ENCODE assay signal across 7 mouse cellular contexts in the genomic region with DNA sequence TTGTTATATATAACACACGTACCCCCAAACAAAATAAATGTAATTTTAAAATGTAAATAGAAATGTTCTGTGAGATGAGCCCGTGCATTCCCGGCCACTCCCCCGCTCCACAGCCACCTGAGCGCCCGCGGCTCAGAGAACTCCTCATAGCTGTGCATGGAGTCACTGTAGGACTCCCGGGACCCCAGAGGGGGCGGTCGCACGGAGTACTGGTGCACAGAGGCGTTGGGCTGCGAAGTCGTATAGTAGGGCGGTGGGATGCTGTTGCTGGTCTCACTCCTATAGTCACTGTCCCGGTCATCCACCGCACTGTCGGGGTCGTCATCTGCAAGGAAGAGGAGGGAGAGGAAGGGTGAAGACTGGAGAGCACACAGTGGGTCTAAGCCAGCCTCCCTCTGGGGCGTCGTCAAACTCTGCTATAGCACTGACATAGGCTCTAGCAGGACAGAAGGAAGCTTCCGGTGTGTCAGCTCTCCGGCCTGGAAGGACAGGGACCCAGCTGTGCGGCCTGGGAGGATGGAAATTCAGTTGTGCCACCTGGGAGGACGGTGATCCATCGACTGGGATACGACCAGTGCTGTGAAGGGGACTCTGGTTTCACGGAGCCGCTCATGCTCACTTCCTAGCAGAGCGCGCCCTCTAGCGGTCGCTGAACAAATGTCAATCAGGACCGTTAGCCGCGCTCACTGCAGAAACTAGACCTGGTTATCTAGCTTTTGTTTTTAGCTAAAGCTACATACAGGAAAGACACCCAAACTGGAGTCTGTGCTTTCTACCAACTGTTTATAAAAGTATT. TPM values are rescaled to one million over a fixed set of nuclear protein-coding genes. Genes with fewer than 3 reads are reported as not detected.
DNase-seq lines count a peak whose midpoint lies in the region; ATAC-seq and TF ChIP-seq lines count a peak whose summit lies in the region.

No protein-coding gene starts in this region.

- 0 out of 2 replicates have a peak, but pooled peaks have one; percentile 37 for ATAC-seq in limb, embryonic 11.5 days (ENCODE audit: insufficient number of reproducible peaks, low FRiP score, low TSS enrichment, low read depth)
- ATAC-seq in midbrain, embryonic 14.5 days (ENCODE audit: low FRiP score, low TSS enrichment): peak; percentile 62

- intact Hi-C loops in gastrocnemius, postnatal 36 days (cut with DNase I): loop anchor here (2.0 to 5.0 kb wide), 3 partner anchors 64 to 218 kb away; a partner anchor contains a TSS

- H3K4me2 ChIP-seq in limb, embryonic 11.5 days (ENCODE audit: low read depth, severe bottlenecking): no peak overlapping the region
- no peak overlapping the region for H3K4me2 ChIP-seq in midbrain, embryonic 14.5 days (ENCODE audit: low read length)

- H3K9me3 ChIP-seq in limb, embryonic 11.5 days (ENCODE audit: control insufficient read depth, low read length): no peaks in the 10 kb centered on the region
- no peaks in the 10 kb centered on the region for H3K9me3 ChIP-seq in midbrain, embryonic 14.5 days (ENCODE audit: control insufficient read depth, low read length)

- 8% methylated on average over 36 of the region's 36 CpGs for WGBS in limb, embryonic 11.5 days
- 6% methylated on average over 36 of the region's 36 CpGs for WGBS in midbrain, embryonic 14.5 days
- 13% methylated on average over 36 of the region's 36 CpGs for WGBS in small intestine, adult 2 months

- TF ChIP-seq POLR2A in small intestine, adult 2 months (IDR thresholded peaks at IDR 0.05; ENCODE audit: low read depth, low read length): no peak

- DNase-seq in adrenal gland, adult 8-10 months: peak; percentile 73
- peak; percentile 91 for DNase-seq in embryo, embryonic 11 days
- peak; percentile 68 to 80 for DNase-seq in gastrocnemius, postnatal 36 days
- DNase-seq in kidney, adult 11 months: peak; percentile 65
- DNase-seq in limb, embryonic 11.5 days (ENCODE audit: low spot score): peak; percentile 93
- DNase-seq in midbrain, embryonic 14.5 days: peak; percentile 96

- TF ChIP-seq CTCF in small intestine, adult 2 months (IDR thresholded peaks at IDR 0.05; ENCODE audit: extremely low read depth, insufficient read length, insufficient replicate concordance, low read depth, low read length): peak; percentile 95

- no peak overlapping the region for H3K9ac ChIP-seq in limb, embryonic 11.5 days (ENCODE audit: low read length)
- no peak overlapping the region for H3K9ac ChIP-seq in midbrain, embryonic 14.5 days (replicated peaks; ENCODE audit: low read length)

- no peaks in the 10 kb centered on the region for H3K36me3 ChIP-seq in limb, embryonic 11.5 days (ENCODE audit: control insufficient read depth, insufficient read depth, low read length)
- H3K36me3 ChIP-seq in midbrain, embryonic 14.5 days (ENCODE audit: control insufficient read depth, insufficient read depth, low read length): peaks cover 52% of the 10 kb centered on the region
- H3K36me3 ChIP-seq in small intestine, adult 2 months (ENCODE audit: control insufficient read depth, insufficient read depth, low read length): no peaks in the 10 kb centered on the region

- peaks cover 42% of the 10 kb centered on the region for H3K27me3 ChIP-seq in limb, embryonic 11.5 days (ENCODE audit: control insufficient read depth, insufficient read depth, low read length)
- peaks cover 33% of the 10 kb centered on the region for H3K27me3 ChIP-seq in midbrain, embryonic 14.5 days (ENCODE audit: control insufficient read depth, insufficient read depth, low read length)
- peaks cover 7% of the 10 kb centered on the region; the same call in 1 of the 2 replicates for H3K27me3 ChIP-seq in small intestine, adult 2 months (ENCODE audit: control insufficient read depth, insufficient read depth, low read length)

- no peaks in the 10 kb centered on the region for H3K4me1 ChIP-seq in limb, embryonic 11.5 days (ENCODE audit: control insufficient read depth, insufficient read depth, low read length)
- 0 out of 2 replicates have a peak, but pooled peaks cover 4% of the 10 kb centered on the region for H3K4me1 ChIP-seq in midbrain, embryonic 14.5 days (ENCODE audit: control insufficient read depth, insufficient read depth, low read length)
- H3K4me1 ChIP-seq in small intestine, adult 2 months (ENCODE audit: control insufficient read depth, insufficient read depth, insufficient read length, low read length): peaks cover 5% of the 10 kb centered on the region

- no peak overlapping the region for H3K4me3 ChIP-seq in limb, embryonic 11.5 days (ENCODE audit: low read depth, low read length)
- H3K4me3 ChIP-seq in midbrain, embryonic 14.5 days (replicated peaks; ENCODE audit: low read depth, low read length): no peak overlapping the region
- H3K4me3 ChIP-seq in small intestine, adult 2 months (ENCODE audit: low read depth, low read length): no peak overlapping the region

- H3K27ac ChIP-seq in limb, embryonic 11.5 days (replicated peaks; ENCODE audit: low read depth, low read length): no peak overlapping the region
- no peak overlapping the region for H3K27ac ChIP-seq in midbrain, embryonic 14.5 days (replicated peaks; ENCODE audit: low read depth, low read length)
- no peak overlapping the region for H3K27ac ChIP-seq in small intestine, adult 2 months (ENCODE audit: insufficient read depth, low read depth, low read length)

RNA-seq across cellular contexts. Expression of a gene that starts 11.0 kb away (rescaled TPM):
- 10 to 100 TPM in 3 of 4 experiments, 1 to 10 TPM in 1; 9.8 to 11.8 (median 11.4) TPM for total RNA-seq in adrenal gland, adult 8-10 months (2022)
- not detected for total RNA-seq in gastrocnemius, postnatal 36 days (2021)
- polyA plus RNA-seq in limb, embryonic 11.5 days (2014; fragmentation: Nextera tagmentation; extraction: Ambion mirVana): 0.50 and 0.59 TPM in 2 replicates
- polyA plus RNA-seq in midbrain, embryonic 14.5 days (2014; fragmentation: Nextera tagmentation; extraction: Ambion mirVana): 17.4 and 18.9 TPM in 2 replicates
- polyA plus RNA-seq in small intestine, adult 2 months (2012; rRNA removed): 1.6 TPM in 2 replicates

RNA-seq across cellular contexts. Expression of a gene that starts 15.6 kb away (rescaled TPM):
- total RNA-seq in adrenal gland, adult 8-10 months (2022): 10 to 100 TPM; 10.7 to 21.8 (median 16.6) TPM
- total RNA-seq in gastrocnemius, postnatal 36 days (2021): 1 to 10 TPM; 1.8 TPM
- 1.4 and 2.5 TPM in 2 replicates for polyA plus RNA-seq in limb, embryonic 11.5 days (2014; fragmentation: Nextera tagmentation; extraction: Ambion mirVana)
- polyA plus RNA-seq in midbrain, embryonic 14.5 days (2014; fragmentation: Nextera tagmentation; extraction: Ambion mirVana): 2.5 and 3.6 TPM in 2 replicates
- polyA plus RNA-seq in small intestine, adult 2 months (2012; rRNA removed): 14.3 and 20.3 TPM in 2 replicates

RNA-seq across cellular contexts. Expression of a gene that starts 28.5 kb away (rescaled TPM):
- 10 to 100 TPM in 1 of 4 experiments, 1 to 10 TPM in 3; 3.9 to 12.3 (median 7.1) TPM for total RNA-seq in adrenal gland, adult 8-10 months (2022)
- 1 to 10 TPM; 1.0 to 1.2 TPM for total RNA-seq in gastrocnemius, postnatal 36 days (2021)
- not detected in 2 replicates for polyA plus RNA-seq in limb, embryonic 11.5 days (2014; fragmentation: Nextera tagmentation; extraction: Ambion mirVana)
- 0.89 TPM in 1 of 2 replicates, not detected in the other for polyA plus RNA-seq in midbrain, embryonic 14.5 days (2014; fragmentation: Nextera tagmentation; extraction: Ambion mirVana)
- 9.1 and 30.2 TPM in 2 replicates for polyA plus RNA-seq in small intestine, adult 2 months (2012; rRNA removed)

RNA-seq across cellular contexts. Expression of a gene that starts 41.1 kb away (rescaled TPM):
- total RNA-seq in adrenal gland, adult 8-10 months (2022): 1 to 10 TPM; 3.0 to 5.1 (median 4.4) TPM
- total RNA-seq in gastrocnemius, postnatal 36 days (2021): 1 to 10 TPM; 2.1 to 2.6 TPM
- polyA plus RNA-seq in limb, embryonic 11.5 days (2014; fragmentation: Nextera tagmentation; extraction: Ambion mirVana): 0.35 and 0.61 TPM in 2 replicates
- 0.11 and 0.20 TPM in 2 replicates for polyA plus RNA-seq in midbrain, embryonic 14.5 days (2014; fragmentation: Nextera tagmentation; extraction: Ambion mirVana)
- 180 and 195 TPM in 2 replicates for polyA plus RNA-seq in small intestine, adult 2 months (2012; rRNA removed)

RNA-seq across cellular contexts. Expression of a gene that starts 49.7 kb away (rescaled TPM):
- 10 to 100 TPM; 64.7 to 78.0 (median 69.1) TPM for total RNA-seq in adrenal gland, adult 8-10 months (2022)
- total RNA-seq in gastrocnemius, postnatal 36 days (2021): 10 to 100 TPM; 33.0 to 35.6 TPM
- 46.6 and 49.8 TPM in 2 replicates for polyA plus RNA-seq in limb, embryonic 11.5 days (2014; fragmentation: Nextera tagmentation; extraction: Ambion mirVana)
- polyA plus RNA-seq in midbrain, embryonic 14.5 days (2014; fragmentation: Nextera tagmentation; extraction: Ambion mirVana): 60.4 and 70.3 TPM in 2 replicates
- polyA plus RNA-seq in small intestine, adult 2 months (2012; rRNA removed): 52.4 and 59.8 TPM in 2 replicates
